Mouse (Mus musculus): ENCODE results near the gene B3gnt7.

B3gnt7 gene

GRCm38 (mm10) chr1:86302532-86302931 lies at the start of gene B3gnt7:
Gene B3gnt7 (plus strand): TSS chr1:86302832.
- DNase-seq (ENCODE audit: low spot score) = no peak

DNA sequence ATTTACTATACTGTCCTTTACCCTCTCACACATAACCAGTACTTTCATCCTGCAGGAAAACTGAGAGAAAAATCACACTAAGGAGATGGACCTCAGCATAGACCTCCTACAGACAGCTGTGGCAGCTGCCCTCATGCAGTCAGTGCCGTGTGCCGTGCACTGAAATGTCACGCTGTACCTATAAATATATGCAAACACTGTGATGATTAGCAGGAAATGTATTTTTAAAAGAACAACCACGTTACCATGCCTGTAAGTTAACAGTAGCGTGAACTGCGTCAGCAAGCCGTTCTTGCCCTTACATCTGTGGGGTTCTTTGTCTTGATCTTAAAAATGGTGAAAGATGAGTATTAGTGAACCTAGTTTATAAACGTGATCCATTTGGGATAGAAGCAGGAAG lies 49.2 kb upstream of the B3gnt7 start:
- DNase-seq (ENCODE audit: low spot score) = no peak

DNA sequence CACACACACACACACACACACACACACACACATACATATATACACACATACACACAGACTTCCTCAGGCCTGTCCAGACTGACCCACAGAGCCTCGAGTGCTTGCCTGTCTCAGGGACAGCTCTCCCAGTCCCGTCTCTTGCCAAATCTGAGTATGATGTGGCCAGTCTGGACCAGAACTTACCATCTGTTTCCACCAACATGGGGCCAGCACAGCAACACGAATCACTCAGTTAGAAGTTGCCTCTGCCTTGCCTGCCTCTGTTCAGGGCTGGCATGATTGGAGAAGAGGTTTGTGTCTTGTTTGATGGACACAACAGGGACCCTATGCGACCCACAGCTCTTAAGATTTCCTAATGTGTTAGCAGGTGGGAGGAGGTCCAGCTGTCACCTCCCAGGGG lies 46.3 kb upstream of the B3gnt7 start:
- DNase-seq (ENCODE audit: low spot score) = no peak

DNA sequence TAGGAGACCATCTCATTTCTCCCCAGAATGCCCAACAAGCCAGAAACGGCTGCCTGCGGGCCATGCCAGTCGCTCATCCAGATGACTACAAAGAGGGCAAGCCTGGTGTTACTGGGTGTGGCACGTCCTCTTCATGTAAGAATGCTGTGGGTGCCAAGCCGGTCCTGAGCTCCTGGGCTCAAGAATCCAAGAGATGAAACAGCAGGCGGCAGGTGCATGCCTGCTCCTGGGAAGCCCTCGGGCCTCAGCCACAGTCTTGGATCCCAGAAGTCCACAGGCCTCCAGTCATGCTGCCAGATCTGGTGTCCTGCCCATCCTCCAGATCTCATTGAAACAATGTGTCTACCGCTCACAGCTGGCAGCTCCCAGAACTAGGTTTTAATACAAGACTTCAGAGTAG lies 45.4 kb upstream of the B3gnt7 start:
- no peak for DNase-seq (ENCODE audit: low spot score)

DNA sequence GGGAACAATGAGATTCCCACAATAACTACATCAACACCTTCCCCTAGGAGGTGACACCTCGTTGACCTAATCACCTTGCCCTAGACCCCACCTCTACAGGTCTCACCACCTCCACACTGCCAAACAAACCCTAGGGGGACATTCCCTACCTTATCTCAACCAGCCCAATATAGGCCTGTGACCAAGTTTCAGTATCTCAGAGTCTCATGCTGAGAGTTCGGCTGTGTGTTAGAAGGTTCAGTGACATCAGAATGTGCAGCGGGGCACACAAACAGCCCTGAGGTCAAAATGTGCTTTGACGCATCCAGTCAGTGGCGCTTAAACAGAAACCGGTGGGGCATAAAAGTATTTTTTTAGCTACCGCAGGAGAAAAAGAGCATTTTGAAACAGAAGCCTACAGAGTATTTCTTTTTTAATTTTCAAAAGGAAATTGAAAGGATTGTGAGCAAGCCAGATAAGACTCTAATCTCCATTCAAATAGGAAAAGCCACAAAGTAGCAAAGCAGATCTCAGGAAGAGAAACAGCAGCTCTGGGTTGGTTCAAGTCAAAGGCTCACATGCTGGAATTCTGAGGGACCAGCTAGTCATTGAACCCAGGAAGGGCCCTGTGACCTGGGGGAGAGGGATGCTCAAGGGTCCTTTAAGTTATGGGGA lies 44.3 kb upstream of the B3gnt7 start:
- DNase-seq (ENCODE audit: low spot score) = no peak

- DNase-seq (ENCODE audit: low spot score) = no peak
These were observed 38.9 kb upstream of the B3gnt7 start for GRCm38 (mm10) chr1:86263564-86264339.

- no peak for DNase-seq (ENCODE audit: low spot score)
These were observed 37.6 kb upstream of the B3gnt7 start for GRCm38 (mm10) chr1:86265060-86265459.

- no peak for DNase-seq (ENCODE audit: low spot score)
These were observed 34.0 kb upstream of the B3gnt7 start for GRCm38 (mm10) chr1:86268492-86269189.

GRCm38 (mm10) chr1:86269190-86269508 lies 33.5 kb upstream of the B3gnt7 start:
- no peak for DNase-seq (ENCODE audit: low spot score)

GRCm38 (mm10) chr1:86271707-86272106 lies 30.9 kb upstream of the B3gnt7 start:
- no peak for DNase-seq (ENCODE audit: low spot score)

- DNase-seq (ENCODE audit: low spot score) = peak; percentile 18
These were observed 25.6 kb upstream of the B3gnt7 start for GRCm38 (mm10) chr1:86277055-86277454.

DNA sequence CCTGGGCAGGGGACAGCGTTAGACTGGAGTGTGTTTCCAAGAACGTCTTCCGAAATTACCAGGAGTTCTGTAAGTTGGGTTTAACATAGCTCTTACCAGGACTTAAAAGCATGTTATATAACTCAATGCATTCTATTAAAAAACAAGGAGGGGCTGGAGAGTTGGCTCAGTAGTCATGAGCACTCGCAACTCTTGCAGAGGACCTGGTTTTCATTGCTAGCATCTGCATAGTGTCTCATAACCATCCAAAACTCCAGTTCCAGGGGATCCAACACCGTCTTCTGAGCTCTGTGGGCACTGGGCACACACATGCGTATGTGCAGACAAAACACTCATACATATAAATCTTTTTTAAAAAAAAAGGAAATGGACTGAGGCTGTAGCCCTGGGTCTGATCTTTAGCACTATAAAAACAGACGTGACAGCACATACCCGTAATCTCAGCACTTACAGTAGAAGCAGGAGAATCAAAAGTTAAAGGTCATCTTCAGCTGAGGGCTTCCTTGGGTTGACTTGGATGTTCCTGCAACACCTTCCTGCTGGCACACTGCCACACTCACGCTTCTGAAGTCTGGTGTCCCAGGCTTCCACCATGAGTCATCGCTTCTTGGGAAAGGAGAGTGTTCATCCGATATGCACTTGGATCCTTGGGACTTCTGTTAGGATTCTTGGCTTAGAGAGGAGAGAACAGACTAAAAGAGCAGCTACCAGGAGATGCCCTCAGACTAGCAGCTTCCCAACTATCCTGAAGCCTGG lies 20.7 kb upstream of the B3gnt7 start:
- no peak for DNase-seq (ENCODE audit: low spot score)

DNA sequence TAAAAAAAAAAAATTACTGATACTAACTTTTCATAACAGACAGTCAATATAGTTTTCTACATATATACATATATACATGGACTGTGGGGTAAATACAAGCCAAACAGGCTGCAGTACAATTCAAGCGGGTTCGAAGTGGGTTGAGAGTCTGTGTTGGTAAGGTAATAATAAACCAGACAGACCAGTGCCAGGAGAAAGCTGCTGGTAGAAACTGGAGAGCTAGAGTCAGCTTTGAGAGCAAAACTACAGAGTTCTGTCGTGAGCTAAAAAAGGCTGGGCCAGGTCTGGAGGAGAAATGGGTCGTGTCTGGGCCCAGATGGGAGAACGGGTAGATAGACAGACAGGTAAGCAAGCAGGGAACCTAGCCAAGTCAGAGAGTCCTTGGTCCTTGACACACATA lies 18.5 kb upstream of the B3gnt7 start:
- no peak for DNase-seq (ENCODE audit: low spot score)

GRCm38 (mm10) chr1:86285295-86285694 lies 17.3 kb upstream of the B3gnt7 start:
- no peak for DNase-seq (ENCODE audit: low spot score)

DNA sequence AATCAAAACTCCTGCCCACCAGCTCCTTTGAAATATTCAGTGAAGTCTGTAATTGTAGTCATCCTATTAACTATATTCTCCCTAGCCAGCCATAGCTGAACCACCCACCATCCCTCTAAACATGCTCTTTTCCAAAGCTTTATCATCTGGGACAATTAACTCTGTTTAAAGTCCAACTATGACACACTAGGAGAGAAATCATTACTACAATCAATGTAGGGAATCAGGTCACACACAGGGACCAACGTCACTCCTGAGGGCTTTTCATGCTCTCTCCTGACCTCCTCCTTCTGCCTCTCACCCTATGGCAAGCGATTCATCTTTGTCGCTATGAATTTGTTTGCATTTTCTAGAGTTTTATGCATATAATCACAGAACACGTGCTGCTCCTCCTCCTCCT lies 15.2 kb upstream of the B3gnt7 start:
- DNase-seq (ENCODE audit: low spot score) = no peak

DNA sequence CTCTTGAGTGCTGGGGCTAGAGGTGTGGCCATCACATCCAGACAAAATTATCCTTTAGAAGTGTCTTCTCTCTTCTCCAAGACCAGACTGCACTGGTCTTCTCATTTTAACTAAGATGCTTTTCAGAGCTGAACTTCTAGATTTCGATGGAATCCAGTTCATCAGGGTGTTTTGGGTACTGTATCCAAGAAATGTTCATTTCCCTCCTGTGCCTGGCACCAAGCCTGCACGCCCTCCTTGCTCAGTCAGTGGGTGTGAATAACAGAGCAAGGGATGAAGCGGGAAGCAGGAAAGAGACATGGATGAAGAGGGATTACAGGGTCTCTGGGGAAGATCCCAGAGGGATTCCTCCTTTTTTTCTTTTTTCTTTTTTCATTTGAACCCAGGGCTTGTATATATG lies 12.2 kb upstream of the B3gnt7 start:
- DNase-seq (ENCODE audit: low spot score) = no peak

DNA sequence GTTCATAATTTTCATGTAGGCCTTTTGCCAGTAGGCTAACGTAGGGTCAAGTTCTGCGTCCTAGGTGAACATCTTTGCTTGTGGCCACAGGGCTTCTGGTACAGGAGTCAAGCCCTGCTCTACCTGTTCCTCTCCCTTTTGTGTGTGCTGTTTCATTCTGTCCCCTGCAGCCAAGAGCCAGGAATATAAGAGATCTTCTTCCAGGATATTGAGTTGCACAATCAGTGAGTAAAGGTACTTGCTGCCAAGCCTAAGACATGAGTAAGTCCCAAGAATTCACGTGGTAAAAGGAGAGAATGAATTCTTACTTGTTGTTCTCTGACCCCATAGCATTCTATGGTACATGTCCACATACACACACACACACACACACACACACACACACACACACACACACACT lies 9.5 kb upstream of the B3gnt7 start:
- no peak for DNase-seq (ENCODE audit: low spot score)

DNA sequence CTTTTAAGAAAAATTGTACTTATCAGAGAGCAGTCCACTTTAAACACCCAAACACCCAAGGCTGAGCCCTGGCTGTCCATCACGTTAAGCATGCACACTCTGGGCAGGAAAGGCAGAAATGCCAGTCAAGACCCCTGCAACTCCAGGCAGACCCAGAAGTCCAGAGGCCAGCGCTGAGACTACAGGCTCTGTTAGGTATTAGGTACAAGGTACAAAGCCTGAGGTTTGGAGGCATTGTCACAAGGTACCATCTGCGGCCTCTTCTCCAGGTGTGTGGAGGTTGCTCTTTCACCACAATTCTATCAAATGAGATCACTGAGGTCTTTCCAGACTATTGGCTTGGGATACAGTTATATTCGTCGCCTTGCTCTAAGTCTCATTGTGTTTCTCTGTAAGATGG lies 8.8 kb upstream of the B3gnt7 start:
- no peak for DNase-seq (ENCODE audit: low spot score)

DNA sequence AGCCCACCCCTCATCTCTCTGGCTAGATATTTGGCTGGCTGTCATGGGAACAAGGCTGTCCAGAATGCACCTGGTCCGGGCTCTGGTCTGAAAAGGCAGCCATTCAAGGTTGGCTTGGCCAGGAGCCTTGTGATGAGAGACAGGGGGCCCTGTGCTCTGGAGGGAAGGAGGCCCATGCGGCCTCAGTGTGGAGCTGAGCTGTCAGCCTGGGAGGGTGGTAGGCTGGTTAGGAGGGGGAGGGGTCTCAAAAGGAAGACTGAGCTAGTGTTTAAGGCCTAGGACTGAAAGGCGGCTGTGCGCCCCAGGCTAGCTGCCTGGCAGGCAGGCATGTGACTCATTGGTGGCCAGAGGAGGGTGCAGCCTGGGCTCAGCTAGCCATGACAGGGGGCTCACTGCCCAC lies 8.2 kb upstream of the B3gnt7 start:
- no peak for DNase-seq (ENCODE audit: low spot score)

- no peak for DNase-seq (ENCODE audit: low spot score)
These were observed 2.5 kb upstream of the B3gnt7 start for GRCm38 (mm10) chr1:86300093-86300492.

DNA sequence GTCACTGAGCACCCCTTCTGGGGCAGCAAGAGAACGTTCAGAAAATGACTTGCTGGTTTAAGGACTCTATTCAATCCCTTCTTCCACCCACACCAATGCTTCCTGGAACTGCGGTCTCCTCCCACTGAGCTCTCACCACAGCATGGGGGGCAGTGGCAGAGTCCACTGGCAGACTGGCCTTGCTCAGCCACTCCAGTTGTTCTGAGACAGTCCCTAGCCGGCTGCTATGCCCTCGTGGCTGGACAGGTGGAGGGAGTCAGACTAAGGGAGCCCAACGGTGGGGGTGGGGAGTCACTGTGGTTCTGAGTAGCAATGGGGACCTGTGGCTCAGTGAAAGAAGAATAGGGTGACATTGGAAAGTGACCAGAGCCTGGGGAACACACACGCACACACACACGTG lies 1.9 kb upstream of the B3gnt7 start:
- no peak for DNase-seq (ENCODE audit: low spot score)

- no peak for DNase-seq (ENCODE audit: low spot score)
These were observed 1.2 kb upstream of the B3gnt7 start for GRCm38 (mm10) chr1:86301221-86302091.

All from ovary, postnatal 14 days (tissue).